Mouse (Mus musculus) effector memory CD4-positive, alpha-beta T cell, adult 7 months (primary cell): Measurements from ENCODE around the gene Copb2. TPM values are rescaled to one million over a fixed set of nuclear protein-coding genes. Genes with fewer than 3 reads are reported as not detected.

Experiments used
- polyA plus RNA-seq: library from polyadenylated mRNA; unstranded; fragments of 100-300 nt; shearing (Covaris generic); gene quantifications from one replicate; pipeline ENCODE4 v1.2.1, GENCODE M21; 2017

The Copb2 gene
- polyA plus RNA-seq: 95.1 TPM

DNA sequence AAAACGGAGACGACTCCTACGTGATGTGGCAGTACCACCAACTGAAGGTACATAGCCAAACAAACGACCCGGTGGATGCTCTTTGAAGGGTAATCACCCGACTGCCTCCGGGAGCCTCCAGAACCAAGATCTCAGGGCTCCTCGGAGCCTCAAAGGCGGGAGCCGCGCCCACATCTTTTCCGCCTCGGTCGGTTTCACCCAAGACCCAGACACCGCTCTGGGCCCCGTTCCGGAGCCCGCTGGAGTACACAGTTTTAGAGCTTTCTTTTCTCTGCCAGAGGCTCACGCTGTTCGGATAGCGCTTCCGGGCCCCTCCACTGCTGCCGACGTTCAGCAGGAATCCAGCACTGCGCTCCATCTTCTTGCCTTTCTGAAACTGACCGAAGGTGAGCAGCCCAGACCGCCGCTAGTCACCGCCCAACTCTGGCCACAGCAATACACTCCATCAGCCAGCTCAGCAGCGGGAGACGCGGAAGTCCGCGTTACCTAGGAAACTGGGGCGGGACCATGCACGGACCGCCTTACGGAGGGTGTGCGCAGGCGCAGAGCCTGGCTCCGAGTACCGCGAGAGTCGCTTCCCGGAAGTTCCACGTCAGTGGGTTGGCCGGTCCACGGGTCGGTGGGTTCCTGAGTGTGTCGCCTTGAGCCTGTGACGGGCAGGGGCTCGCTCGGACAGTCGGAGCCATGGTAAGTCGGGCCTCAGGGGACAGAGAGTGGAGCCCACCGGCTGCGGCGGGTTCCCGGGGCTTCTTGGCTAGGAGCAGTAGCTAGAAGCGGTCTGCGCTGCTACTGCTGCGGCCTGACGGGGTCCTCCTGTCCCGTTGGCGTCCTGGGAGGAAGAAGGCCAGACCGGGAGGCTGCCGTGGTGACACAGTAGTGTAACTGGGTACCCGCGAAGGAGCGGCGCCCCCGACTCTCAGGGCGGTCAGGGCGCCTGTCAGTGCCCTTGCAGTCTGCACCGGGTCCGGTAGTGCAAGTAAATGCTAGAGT, at the start of gene Copb2:
Gene Copb2, plus strand, starts transcription at position 585 of the 990 bp plus-strand sequence.

DNA sequence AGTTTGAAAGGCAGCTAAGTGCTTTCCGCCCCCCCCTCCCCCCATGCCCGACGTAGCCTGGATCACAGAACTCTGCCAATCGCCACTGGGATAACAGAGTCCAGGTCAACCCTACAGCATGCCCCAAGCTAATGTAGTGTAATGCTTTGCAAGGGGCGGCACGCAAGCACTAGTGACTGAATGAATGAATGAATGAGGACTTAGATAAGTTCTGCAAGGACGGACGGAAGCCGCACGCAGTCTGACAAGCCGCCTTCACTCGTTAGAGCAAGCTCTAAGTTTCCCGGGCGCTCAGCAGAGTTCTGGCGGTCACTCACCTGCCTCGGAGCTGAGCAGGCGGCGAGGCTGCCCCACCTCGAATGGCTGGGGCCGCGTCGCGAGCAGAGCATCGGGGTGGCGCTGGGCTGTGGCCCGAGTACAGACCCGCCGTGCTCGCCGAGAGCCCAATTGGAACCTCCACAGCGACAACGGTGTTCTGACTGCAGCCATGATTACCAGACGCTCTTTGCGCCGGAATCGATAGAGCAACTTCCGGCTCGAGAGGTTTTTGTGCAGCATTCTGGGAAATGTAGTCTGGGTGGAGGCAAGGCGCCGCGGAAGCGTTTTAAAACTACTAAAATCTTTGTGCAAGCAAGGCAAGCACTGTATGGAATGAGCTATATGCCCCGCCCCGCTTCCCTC, 37.8 kb downstream of the Copb2 start, which contains the start of gene Mrps22:
Gene Mrps22, minus strand, starts transcription at position 505 of the 681 bp plus-strand sequence.

Other genes starting within 250 kb of the Copb2 start
- gene Rbp1, start 140.8 kb upstream of the Copb2 start, polyA plus RNA-seq: not detected
- not detected for gene Rbp2, start 77.6 kb upstream of the Copb2 start, polyA plus RNA-seq
- gene Mrps22, start 37.9 kb downstream of the Copb2 start, polyA plus RNA-seq: 11.4 TPM